Mouse (Mus musculus) liver, postnatal 0 days (tissue): ENCODE measurements around the gene Polr1d. TPM values are rescaled to one million over a fixed set of nuclear protein-coding genes. Genes with fewer than 3 reads are reported as not detected.
A peak's percentile ranks its signal among the peaks of the same experiment; 100 is the strongest.

Source experiments
- ATAC-seq: fragments of 200-750 bp; cut with Nextera tagmentation; 2 replicates; pipeline ENCODE4 v1.8.0; 2017; ENCODE audit warnings: mild to moderate bottlenecking, moderate library complexity
- DNase-seq: peaks from one replicate; pipeline ENCODE4 v3.0.0-alpha.2; 2016
- H3K27ac ChIP-seq: fragments of 300-500 bp; sonication (generic); 2 replicates; pipeline ENCODE4 v1.5.1; 2014; ENCODE audit warnings: antibody characterized with exemption, moderate library complexity, mild to moderate bottlenecking, low read depth
- H3K27me3 ChIP-seq: fragments of 300-500 bp; sonication (generic); 2 replicates; pipeline ENCODE4 v1.6.1; 2014; ENCODE audit warnings: low read length, control low read depth, mixed read lengths; ENCODE audit not compliant: insufficient read depth
- H3K36me3 ChIP-seq: fragments of 300-500 bp; sonication (generic); replicated peaks from 2 replicates; pipeline ENCODE4 v1.6.1; 2014; ENCODE audit warnings: mild to moderate bottlenecking, control low read depth, low read length, moderate library complexity, mixed read lengths; ENCODE audit not compliant: insufficient read depth
- H3K4me1 ChIP-seq: fragments of 300-500 bp; sonication (generic); 2 replicates; pipeline ENCODE4 v1.6.1; 2014; ENCODE audit warnings: antibody characterized with exemption, mild to moderate bottlenecking, control low read depth; ENCODE audit not compliant: insufficient read depth
- H3K4me2 ChIP-seq: fragments of 300-500 bp; sonication (generic); 2 replicates; pipeline ENCODE4 v1.6.1; 2014; ENCODE audit warnings: low read depth, mild to moderate bottlenecking, low read length, moderate library complexity, mixed read lengths
- H3K4me3 ChIP-seq: fragments of 300-500 bp; sonication (generic); 2 replicates; pipeline ENCODE4 v1.5.1; 2014; ENCODE audit warnings: low read depth, low read length
- H3K9ac ChIP-seq: fragments of 300-500 bp; sonication (generic); replicated peaks from 2 replicates; pipeline ENCODE4 v1.6.1; 2014; ENCODE audit warnings: mild to moderate bottlenecking, moderate library complexity
- H3K9me3 ChIP-seq: fragments of 300-500 bp; sonication (generic); 2 replicates; pipeline ENCODE4 v1.6.1; 2016; ENCODE audit warnings: mild to moderate bottlenecking, control low read depth, low read length, mixed read lengths
- CTCF ChIP-seq: sonication (generic); IDR thresholded peaks from 2 replicates; pipeline ENCODE4 v1.5.1; 2016; ENCODE audit warnings: antibody characterized with exemption, low read depth
- EP300 ChIP-seq: IDR thresholded peaks from 2 replicates; pipeline ENCODE4 v1.6.1; 2016; ENCODE audit warnings: antibody characterized with exemption, low read depth, mild to moderate bottlenecking
- WGBS: fragments of 180-500 bp; shearing (Covaris S2); extraction: QIAGEN DNeasy Blood & Tissue Kit; methylation state at CpG from one replicate; pipeline ENCODE4 v1.1.7; 2014; ENCODE audit not compliant: insufficient replicate concordance; 5-methylcytosine and 5-hydroxymethylcytosine counted together
- polyA plus RNA-seq: library from polyadenylated mRNA; unstranded; fragments of >200 nt; fragmentation: Nextera tagmentation; extraction: Ambion mirVana; gene quantifications from 2 replicates; pipeline ENCODE4 v1.2.1, GENCODE M21; 2015

The Polr1d gene
- polyA plus RNA-seq, 1 experiment from 2014 or later: 72.9 TPM

GRCm38 (mm10) chr5:147058661-147059060 is 18.2 kb upstream of the Polr1d start:
- Histone ChIP-seq H3K4me1 (peaks cover 29% of the 10 kb centered on the region), H3K4me2 (no peak overlapping the region), H3K27me3 (no peaks in the 10 kb centered on the region), H3K36me3 (no peaks in the 10 kb centered on the region), H3K9ac (no peak overlapping the region), H3K4me3 (no peak overlapping the region), H3K9me3 (no peaks in the 10 kb centered on the region), H3K27ac (peak overlapping the region; percentile 67)
- WGBS: 82% methylated on average over 5 of the region's 5 CpGs
- TF ChIP-seq EP300 (no peak), CTCF (no peak)
- ATAC-seq (no peak), DNase-seq (no peak)

- DNase-seq (no peak), ATAC-seq (peak; percentile 36)
- Histone ChIP-seq H3K4me1 (peaks cover 26% of the 10 kb centered on the region), H3K4me2 (no peak overlapping the region), H3K9me3 (no peaks in the 10 kb centered on the region), H3K9ac (no peak overlapping the region), H3K4me3 (no peak overlapping the region), H3K27me3 (no peaks in the 10 kb centered on the region), H3K27ac (no peak overlapping the region), H3K36me3 (no peaks in the 10 kb centered on the region)
- 52% methylated on average over 9 of the region's 9 CpGs for WGBS
- TF ChIP-seq EP300 (no peak), CTCF (no peak)
Measured at GRCm38 (mm10) chr5:147059319-147059718, 17.5 kb upstream of the Polr1d start.

GRCm38 (mm10) chr5:147060024-147060423 is 16.8 kb upstream of the Polr1d start:
- Histone ChIP-seq H3K4me2 (no peak overlapping the region), H3K9me3 (no peaks in the 10 kb centered on the region), H3K36me3 (no peaks in the 10 kb centered on the region), H3K27ac (no peak overlapping the region), H3K4me3 (no peak overlapping the region), H3K4me1 (peaks cover 26% of the 10 kb centered on the region), H3K27me3 (no peaks in the 10 kb centered on the region), H3K9ac (no peak overlapping the region)
- no peak for DNase-seq
- no peak for ATAC-seq
- TF ChIP-seq EP300 (no peak), CTCF (no peak)
- 70% methylated on average over 2 of the region's 2 CpGs for WGBS

GRCm38 (mm10) chr5:147063215-147063661 is 13.6 kb upstream of the Polr1d start:
- no peak overlapping the region for H3K9ac ChIP-seq
- no peaks in the 10 kb centered on the region for H3K27me3 ChIP-seq
- H3K4me2 ChIP-seq: no peak overlapping the region
- H3K9me3 ChIP-seq: no peaks in the 10 kb centered on the region
- H3K27ac ChIP-seq: no peak overlapping the region
- H3K4me3 ChIP-seq: no peak overlapping the region
- DNase-seq: no peak
- no peaks in the 10 kb centered on the region for H3K36me3 ChIP-seq
- 58% methylated on average over 8 of the region's 8 CpGs for WGBS
- H3K4me1 ChIP-seq: peaks cover 11% of the 10 kb centered on the region
- TF ChIP-seq CTCF (no peak), EP300 (no peak)
- ATAC-seq: no peak

GRCm38 (mm10) chr5:147066129-147066528 is 10.7 kb upstream of the Polr1d start:
- 61% methylated on average over 4 of the region's 4 CpGs for WGBS
- Histone ChIP-seq H3K9me3 (no peaks in the 10 kb centered on the region), H3K9ac (no peak overlapping the region), H3K4me3 (no peak overlapping the region), H3K4me1 (peaks cover 11% of the 10 kb centered on the region), H3K36me3 (no peaks in the 10 kb centered on the region), H3K27ac (no peak overlapping the region), H3K4me2 (no peak overlapping the region), H3K27me3 (no peaks in the 10 kb centered on the region)
- TF ChIP-seq EP300: no peak
- no peak for TF ChIP-seq CTCF
- DNase-seq (no peak), ATAC-seq (no peak)

GRCm38 (mm10) chr5:147066965-147067364 is 9.9 kb upstream of the Polr1d start:
- no peaks in the 10 kb centered on the region for H3K36me3 ChIP-seq
- DNase-seq (peak; percentile 70), ATAC-seq (peak; percentile 92)
- peaks cover 14% of the 10 kb centered on the region for H3K4me1 ChIP-seq
- no peak overlapping the region for H3K9ac ChIP-seq
- H3K4me2 ChIP-seq: no peak overlapping the region
- WGBS: 46% methylated on average over 5 of the region's 5 CpGs
- TF ChIP-seq EP300 (no peak; the same call in 1 of the 2 replicates), CTCF (no peak)
- no peaks in the 10 kb centered on the region for H3K9me3 ChIP-seq
- peak overlapping the region; percentile 44; the same call in 1 of the 2 replicates for H3K27ac ChIP-seq
- no peaks in the 10 kb centered on the region for H3K27me3 ChIP-seq
- H3K4me3 ChIP-seq: no peak overlapping the region

GRCm38 (mm10) chr5:147068876-147069275 is 8.0 kb upstream of the Polr1d start:
- no peaks in the 10 kb centered on the region for H3K9me3 ChIP-seq
- ATAC-seq: no peak
- H3K27ac ChIP-seq: no peak overlapping the region
- no peak overlapping the region for H3K9ac ChIP-seq
- H3K4me3 ChIP-seq: no peak overlapping the region
- DNase-seq: no peak
- peaks cover 25% of the 10 kb centered on the region for H3K4me1 ChIP-seq
- no peak for TF ChIP-seq CTCF
- TF ChIP-seq EP300: no peak
- H3K4me2 ChIP-seq: no peak overlapping the region
- 82% methylated on average over 5 of the region's 5 CpGs for WGBS
- no peaks in the 10 kb centered on the region for H3K27me3 ChIP-seq
- no peaks in the 10 kb centered on the region for H3K36me3 ChIP-seq
